Mouse (Mus musculus) adrenal gland, postnatal 4 days (tissue): Measurements from ENCODE around the gene Cnga3. TPM values are rescaled to one million over a fixed set of nuclear protein-coding genes. Genes with fewer than 3 reads are reported as not detected.

Experiments
- DNase-seq, 2 experiments: peaks; one replicate each; pipeline ENCODE4 v3.0.0; 2021 to 2022; ENCODE audit warnings: low spot score in 2 of 2, mixed read lengths in 2 of 2
- total RNA-seq, 2 experiments: library from RNA; stranded (reverse); gene quantifications; 2 replicates each; pipeline ENCODE4 v1.2.3; 2021

Cnga3 gene
- total RNA-seq, 2 experiments from 2014 or later: 3.2 to 4.3 TPM

GRCm38 (mm10) chr1:37272464-37272863 lies 58.2 kb downstream of the Cnga3 start:
- DNase-seq: peak in 1 of 2 experiments; percentile 17

DNA sequence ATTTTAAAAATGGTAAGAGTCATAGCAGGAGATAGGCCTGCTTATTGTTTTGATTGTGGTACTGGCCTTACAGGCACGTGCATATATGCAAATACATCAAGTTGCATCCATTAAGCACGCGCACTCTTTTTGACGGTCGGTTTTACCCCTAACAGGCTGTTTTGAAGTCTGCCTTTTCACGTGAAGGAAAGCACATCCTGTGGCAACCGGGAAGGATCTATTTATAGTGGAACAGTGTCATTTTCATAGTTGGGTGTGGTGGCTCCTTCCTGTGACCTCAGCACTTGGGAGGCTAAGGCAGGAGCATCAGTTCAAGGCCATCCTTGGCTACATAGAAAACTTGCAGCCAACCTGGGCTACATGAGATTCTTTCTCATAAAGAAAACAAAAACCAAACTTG lies 72.3 kb downstream of the Cnga3 start:
- DNase-seq: no peak

DNA sequence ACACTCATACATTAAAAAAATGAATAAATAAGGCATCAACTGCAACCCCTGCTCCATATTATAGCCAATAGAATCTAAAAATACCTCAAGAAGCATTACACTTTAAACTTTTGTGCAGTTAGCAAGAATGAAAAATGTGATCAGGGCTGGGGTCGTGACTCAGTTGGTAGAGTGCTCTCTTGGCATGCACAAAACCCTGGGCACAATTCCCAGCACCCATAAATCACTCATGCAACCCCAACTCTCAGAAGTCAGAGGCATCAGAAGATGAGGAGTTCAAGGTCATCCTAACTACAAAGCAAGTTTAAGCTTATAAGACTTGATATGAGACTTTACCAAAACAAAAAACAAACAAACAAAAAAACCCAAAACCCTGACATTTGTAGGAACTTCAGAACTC lies 73.5 kb downstream of the Cnga3 start:
- DNase-seq: no peak

DNA sequence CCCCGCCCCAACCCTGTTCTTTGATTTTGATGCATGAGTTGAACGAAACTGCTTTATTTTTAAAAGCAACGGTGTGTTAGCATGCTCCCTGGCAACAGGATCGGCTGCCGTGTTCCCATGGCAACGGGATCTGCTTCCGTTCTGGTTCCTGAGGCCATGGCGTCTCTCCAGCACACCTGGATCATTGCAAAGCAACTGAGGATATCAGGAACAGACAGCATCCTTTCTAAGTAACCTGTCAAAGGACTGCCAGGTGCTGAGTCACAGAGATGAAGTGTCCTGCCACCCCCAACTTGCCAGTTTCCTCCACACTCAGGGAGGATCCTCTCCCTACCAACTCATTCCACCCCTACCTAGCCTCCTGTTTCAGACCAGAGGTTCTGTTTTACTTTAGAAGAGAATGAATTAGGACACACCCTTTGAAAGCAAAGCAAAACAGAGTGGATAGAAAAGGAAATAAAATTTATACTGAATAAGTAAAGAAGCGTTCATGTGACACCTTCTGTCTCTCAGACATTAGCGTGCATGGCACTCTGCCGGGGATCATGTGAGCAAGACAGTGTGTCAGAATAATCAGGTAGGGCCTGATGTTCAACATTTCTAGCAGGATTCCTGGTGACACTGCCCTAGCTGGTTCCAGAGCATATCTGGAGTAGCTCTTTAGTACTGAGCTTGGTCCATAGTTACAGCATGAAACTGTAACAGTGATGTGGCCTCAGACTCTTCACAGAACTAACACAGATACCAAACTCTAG lies 74.1 kb downstream of the Cnga3 start:
- no peak for DNase-seq

DNA sequence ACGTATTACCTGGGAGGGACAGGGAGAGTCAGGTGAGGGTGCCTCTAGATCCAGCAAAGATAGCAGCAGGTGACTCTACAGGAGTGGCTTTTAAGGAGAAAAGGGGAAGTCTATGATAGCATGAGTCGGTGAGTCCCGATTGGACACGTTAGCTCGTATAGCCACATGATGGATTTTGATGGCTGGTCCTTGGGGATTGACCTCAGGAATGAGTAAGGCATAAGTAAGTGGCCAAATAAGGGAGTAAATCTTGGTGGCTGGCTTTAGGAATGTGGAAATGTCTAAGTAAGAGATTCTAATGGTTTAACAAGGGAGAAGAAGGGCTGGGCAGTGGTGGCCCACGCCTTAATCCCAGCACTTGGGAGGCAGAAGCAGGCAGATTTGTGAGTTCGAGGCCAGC lies 74.7 kb downstream of the Cnga3 start:
- DNase-seq: no peak

DNA sequence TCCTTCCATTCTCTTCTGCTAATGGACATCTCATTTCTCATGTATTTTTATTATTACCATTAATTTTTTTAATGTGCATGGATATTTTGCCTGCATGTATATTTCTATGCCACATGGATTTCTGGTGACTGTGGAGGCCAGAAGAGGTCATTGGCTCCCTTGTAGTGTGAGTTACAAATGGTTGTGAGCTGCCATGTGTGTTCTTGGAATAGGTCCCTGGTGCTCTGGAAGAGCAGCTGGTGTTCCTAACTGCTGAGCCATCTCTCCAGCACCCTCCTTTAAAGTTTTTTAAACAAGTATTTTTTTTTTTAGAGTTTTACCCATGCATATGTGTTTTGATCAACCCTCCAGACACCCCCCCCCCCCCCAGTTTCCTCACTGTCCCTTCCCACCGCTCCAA lies 82.2 kb downstream of the Cnga3 start:
- no peak for DNase-seq

GRCm38 (mm10) chr1:37298904-37299303 lies 84.7 kb downstream of the Cnga3 start:
- DNase-seq: no peak

DNA sequence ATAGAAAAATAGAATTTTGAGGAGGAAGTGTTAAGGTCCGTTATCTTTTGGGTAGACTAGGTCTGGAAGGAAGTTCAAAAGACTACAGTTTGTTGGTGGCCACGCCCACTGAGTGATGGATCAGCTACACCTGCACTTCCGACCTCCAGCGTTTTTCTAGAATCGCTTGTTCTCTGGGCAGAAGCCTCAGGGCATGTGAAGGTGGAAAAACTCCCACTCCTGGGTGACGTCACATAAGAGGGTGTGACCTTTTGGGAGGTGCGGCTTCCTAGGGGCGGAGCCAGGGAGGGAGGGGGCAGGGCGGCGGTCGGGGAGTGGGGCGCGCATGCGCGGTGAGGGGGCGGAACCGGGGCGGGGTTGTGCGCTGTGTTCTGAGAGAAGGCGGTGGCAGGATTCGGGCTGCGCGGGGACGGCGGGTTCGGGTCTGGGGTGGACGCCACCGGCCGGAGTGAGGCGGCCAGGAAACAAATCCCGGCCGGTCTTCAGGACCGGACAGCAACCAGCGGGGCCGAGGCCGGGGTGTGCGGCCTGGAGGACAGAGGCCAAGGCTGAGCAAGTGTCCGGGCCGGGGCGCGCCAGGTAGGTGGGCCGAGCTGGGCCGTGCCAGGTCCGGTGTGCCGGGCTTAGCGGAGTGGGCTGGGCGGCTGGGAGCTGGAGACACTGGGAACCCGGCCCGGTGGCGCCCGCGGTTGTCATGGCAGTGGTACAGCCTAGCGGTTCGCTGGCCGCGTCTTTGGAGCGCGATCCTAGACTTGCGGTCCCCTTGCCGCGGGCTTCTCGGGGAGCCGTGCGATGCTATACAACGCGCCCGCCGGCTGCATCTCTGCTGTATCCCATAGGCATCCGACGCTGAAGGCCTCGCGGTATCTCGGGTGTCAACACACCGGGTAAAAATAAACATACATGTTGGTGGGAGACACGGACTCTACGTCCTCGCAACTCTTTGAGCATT lies 85.6 kb downstream of the Cnga3 start, which contains the start of gene Inpp4a:
TSS of gene Inpp4a (plus strand) at position 326 of the 952 bp plus-strand sequence.
- peak; percentile 94 to 98 for DNase-seq

DNA sequence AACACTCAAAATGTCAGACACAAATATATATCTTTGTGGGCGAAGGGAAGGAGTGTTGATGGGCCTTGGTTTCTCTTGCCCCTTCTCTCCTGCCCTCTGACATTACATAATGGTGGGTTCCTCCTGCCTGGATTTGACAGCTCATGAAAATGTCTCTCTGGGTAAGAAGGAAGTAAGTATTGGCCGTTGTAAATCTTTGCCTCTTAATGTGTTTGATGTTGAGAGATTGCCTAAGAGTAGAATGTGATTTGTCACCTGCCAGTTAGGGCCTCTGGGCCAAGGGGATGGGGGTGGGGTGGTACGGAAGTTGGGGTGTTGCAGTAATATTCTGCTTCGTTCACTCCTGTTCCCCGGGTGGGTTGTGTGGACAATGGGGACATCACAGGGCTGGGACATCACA lies 86.4 kb downstream of the Cnga3 start:
- DNase-seq: no peak

- no peak for DNase-seq
Observed at GRCm38 (mm10) chr1:37302801-37303200, 88.6 kb downstream of the Cnga3 start.

DNA sequence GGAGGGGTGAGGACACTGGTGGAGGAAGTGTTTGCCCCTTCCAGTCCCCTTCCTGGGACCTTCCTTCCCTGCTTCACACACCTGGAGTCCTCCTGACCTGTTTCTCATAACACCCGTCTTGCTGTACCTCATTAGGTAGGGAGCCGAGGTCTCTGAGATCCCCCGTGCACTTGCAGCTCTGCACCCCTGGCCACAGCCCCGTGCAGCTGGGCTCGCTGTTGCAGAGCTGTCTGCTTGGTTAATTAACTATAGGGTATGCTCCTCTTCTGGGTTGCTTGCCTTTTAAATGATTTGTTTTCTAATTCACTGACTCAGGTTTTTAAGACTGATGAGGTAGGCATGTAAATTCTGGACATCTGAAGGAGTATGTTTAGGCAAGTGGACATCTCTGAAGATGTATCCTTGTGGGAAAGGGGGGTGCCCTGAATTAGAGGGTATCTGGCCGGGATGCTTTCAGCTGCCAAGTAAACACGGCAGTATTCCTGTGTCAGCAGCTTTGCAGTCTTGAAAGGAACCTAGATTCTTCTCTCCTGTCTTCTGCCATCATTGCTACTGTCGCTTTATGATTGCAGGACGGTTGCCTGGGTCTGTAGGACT lies 91.6 kb downstream of the Cnga3 start:
- DNase-seq: no peak

DNA sequence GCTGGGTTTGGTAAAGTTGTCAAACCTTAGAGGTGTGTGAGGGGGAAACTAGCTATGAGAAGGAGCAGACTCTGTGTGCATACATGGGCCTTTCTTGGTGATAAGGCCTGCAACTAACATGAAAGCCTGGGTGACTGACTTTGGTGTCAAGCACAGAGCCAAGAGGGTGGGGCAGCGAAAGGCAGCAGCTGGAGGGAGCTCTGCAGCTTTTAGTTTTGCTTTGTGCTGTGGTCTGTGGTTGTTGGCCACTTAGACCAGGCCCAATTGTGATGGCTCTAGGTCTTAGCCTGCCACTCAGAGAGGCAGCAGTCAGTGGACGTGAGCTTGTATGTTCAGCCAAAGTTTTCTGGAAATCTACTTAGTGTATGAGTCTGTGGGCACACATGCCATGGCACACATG lies 93.4 kb downstream of the Cnga3 start:
- no peak for DNase-seq

- DNase-seq: no peak
Observed at GRCm38 (mm10) chr1:37308021-37308742, 93.9 kb downstream of the Cnga3 start.

GRCm38 (mm10) chr1:37308743-37309100 lies 94.5 kb downstream of the Cnga3 start:
- DNase-seq: no peak

- no peak for DNase-seq
Observed at GRCm38 (mm10) chr1:37309939-37310515, 95.8 kb downstream of the Cnga3 start.

Other genes starting within 250 kb of the Cnga3 start
- gene Vwa3b, start 187.8 kb upstream of the Cnga3 start, total RNA-seq: 1 to 10 TPM; 1.0 to 1.6 TPM
- 10 to 100 TPM; 25.1 to 29.7 TPM for gene Inpp4a, start 85.4 kb downstream of the Cnga3 start, total RNA-seq
- 10 to 100 TPM; 78.0 to 78.9 TPM for gene Coa5, start 215.7 kb downstream of the Cnga3 start, total RNA-seq
- gene Unc50, start 215.7 kb downstream of the Cnga3 start, total RNA-seq: 10 to 100 TPM; 78.9 to 80.4 TPM